Mouse (Mus musculus) gastrocnemius, adult 2 months (tissue): ENCODE measurements around the gene Nptx1. TPM values are rescaled to one million over a fixed set of nuclear protein-coding genes. Genes with fewer than 3 reads are reported as not detected.
A peak's percentile ranks its signal among the peaks of the same experiment; 100 is the strongest.

Experiments used
- DNase-seq: peaks from one replicate; pipeline ENCODE4 v3.0.0; 2022
- H3K27ac ChIP-seq: fragments of 200-600 bp; 2 replicates; pipeline ENCODE4 v1.8.1; 2022; ENCODE audit warnings: mild to moderate bottlenecking
- H3K4me3 ChIP-seq: fragments of 200-600 bp; 2 replicates; pipeline ENCODE4 v1.8.1; 2022; ENCODE audit warnings: mild to moderate bottlenecking, moderate library complexity
- CTCF ChIP-seq: fragments of 200-600 bp; IDR thresholded peaks from 2 replicates; pipeline ENCODE4 v1.8.1; 2022; ENCODE audit warnings: antibody characterized with exemption, mild to moderate bottlenecking, moderate library complexity
- intact Hi-C: fragments of 180-260 bp; cut with DNase I; formaldehyde crosslinking; loops from one replicate; pipeline ENCODE4 v1.15.1; 2025
- total RNA-seq, 2 experiments: library from RNA; stranded (reverse); gene quantifications; 2 replicates each; pipeline ENCODE4 v1.2.3; 2021

Gene Nptx1
- total RNA-seq, 2 experiments from 2014 or later, result not detected

- TF ChIP-seq CTCF, result no peak
- intact Hi-C loops, result no loop called here
- no peak overlapping the region for H3K27ac ChIP-seq
- no peak overlapping the region for H3K4me3 ChIP-seq
- no peak for DNase-seq
Observed at GRCm38 (mm10) chr11:119515823-119516676, 31.5 kb downstream of the Nptx1 start.

DNA sequence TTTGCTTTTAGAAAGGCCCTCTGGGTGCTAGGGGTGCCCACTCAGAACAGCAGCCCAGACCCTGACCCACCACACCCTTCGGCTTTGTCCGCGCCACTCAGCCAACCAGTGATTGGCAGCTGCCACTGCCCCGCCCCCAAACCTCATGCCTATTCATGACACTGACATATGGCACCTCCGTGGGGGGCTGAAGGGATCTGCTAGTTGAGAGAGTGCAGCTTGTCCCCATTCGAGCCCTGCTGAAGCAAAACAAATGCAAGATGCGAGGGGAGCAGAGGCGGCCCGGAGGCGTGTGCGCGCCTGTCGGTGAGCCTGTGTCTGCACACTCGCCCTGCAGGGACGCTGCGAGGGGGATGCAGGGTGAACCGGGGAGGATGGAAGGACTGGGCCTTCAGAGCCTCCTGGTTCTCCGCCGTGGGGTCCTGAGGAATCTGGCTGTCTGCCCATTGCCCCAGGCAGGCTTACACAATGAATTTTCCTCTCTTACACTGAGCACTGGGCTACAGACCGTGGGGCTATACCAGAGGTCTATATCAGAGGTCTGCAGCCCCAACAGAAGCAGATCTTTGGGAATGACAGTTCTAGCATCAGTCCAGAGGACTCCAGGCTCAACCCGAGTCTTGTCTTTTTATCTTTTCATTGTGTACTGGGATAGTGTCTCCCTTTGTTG lies 32.5 kb downstream of the Nptx1 start:
- no peak for TF ChIP-seq CTCF
- no peak for DNase-seq
- Histone ChIP-seq H3K27ac (no peak overlapping the region), H3K4me3 (no peak overlapping the region)
- intact Hi-C loops, result no loop called here

- no peak overlapping the region for H3K4me3 ChIP-seq
- intact Hi-C loops, result no loop called here
- no peak overlapping the region for H3K27ac ChIP-seq
- TF ChIP-seq CTCF, result no peak
- DNase-seq, result no peak
Observed at GRCm38 (mm10) chr11:119514108-119514860, 33.3 kb downstream of the Nptx1 start.

DNA sequence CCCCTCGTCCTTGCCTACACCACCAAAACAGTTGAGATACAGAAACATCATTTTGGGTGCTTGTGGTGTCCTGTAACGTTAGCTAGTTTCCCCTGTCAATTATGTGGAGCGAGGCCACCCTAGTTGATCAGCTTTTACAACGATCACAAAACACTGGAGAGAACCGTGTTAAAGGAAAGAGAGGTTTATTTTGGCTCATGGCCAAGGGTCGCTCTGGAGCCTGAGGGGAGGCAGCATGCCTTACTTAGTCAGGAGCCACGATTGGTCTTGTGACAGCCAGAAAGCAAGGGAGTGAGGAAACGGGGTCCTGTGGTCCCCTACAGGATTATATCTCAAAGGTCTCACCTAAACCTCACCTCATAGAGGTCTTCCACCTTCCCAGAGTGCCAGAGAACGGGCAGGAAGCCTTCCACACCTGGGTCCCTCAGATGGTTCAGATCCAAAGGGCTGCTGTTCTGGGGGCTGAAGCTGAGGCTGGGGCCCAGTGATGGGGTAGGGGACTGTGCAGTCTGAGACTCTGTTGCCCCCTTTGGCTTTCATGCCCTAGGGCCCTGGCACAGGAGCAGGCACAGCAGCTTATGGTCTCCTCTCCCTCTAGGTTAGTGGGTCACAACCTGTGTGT lies 34.4 kb downstream of the Nptx1 start:
- intact Hi-C loops, result no loop called here
- no peak for TF ChIP-seq CTCF
- no peak for DNase-seq
- Histone ChIP-seq H3K4me3 (no peak overlapping the region), H3K27ac (no peak overlapping the region)

DNA sequence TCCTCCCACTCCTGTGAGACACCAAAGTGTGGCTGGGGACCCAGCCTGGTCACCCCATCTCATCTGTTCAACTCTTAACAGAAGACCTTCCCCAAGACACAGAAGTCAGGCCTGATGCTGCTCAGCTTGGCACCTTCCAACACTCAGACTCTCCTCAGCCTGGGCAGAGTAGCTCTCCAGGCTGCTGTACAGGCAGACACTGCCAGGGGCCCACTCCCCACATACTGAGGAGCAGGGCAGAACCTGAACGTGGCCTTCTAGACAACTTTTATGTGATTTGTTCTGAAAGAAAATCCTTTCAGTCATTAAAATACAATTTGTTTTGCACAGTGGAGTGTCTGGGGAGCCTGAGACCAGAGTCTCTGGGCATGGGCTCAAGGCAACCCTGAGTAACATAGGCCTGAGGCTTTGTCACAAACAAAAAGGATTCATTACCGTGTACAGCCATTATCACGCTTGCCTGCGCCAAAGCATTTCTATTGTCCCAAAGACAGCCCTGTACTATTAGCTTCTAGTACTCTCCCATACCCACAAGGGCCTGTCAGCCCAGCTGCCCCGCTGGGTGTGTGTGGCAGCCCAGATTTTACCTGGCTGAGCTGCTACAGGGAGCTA lies 38.3 kb downstream of the Nptx1 start:
- intact Hi-C loops, result no loop called here
- DNase-seq, result no peak
- H3K4me3 ChIP-seq, result no peak overlapping the region
- no peak overlapping the region for H3K27ac ChIP-seq
- TF ChIP-seq CTCF, result no peak

DNA sequence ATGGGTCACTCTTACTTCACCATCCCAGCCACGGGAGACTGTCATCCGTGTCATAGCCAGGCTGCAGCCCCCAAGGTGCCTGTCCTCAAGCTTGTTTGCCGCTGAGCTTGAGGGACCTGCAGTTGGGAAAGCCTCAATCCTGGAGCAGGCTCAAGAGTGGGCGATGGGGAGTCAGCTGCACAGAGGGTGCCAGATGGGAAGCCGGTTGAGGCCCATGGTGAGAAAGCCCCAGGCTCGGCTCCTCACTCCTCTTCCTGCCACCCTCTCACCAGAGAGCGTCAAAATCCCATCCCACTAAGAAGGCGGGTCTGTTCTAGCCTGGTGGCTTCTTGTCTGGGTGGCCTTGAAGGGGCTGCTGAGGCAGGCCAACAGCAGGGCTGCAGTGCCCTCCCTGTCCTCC lies 39.8 kb downstream of the Nptx1 start:
- intact Hi-C loops, result no loop called here
- no peak for TF ChIP-seq CTCF
- H3K27ac ChIP-seq, result no peak overlapping the region
- no peak for DNase-seq
- no peak overlapping the region for H3K4me3 ChIP-seq

- intact Hi-C loops, result no loop called here
- Histone ChIP-seq H3K27ac (no peak overlapping the region), H3K4me3 (no peak overlapping the region)
- DNase-seq, result no peak
- no peak for TF ChIP-seq CTCF
Observed at GRCm38 (mm10) chr11:119506386-119506785, 41.2 kb downstream of the Nptx1 start.

- Histone ChIP-seq H3K27ac (no peak overlapping the region), H3K4me3 (no peak overlapping the region)
- intact Hi-C loops, result loop anchor here (1.0 to 5.0 kb wide), 4 partner anchors 99 to 402 kb away; partner anchors contain the start of gene Rptor
- TF ChIP-seq CTCF, result peak; percentile 100
- DNase-seq, result peak; percentile 77
Observed at GRCm38 (mm10) chr11:119503675-119504074, 43.9 kb downstream of the Nptx1 start.

DNA sequence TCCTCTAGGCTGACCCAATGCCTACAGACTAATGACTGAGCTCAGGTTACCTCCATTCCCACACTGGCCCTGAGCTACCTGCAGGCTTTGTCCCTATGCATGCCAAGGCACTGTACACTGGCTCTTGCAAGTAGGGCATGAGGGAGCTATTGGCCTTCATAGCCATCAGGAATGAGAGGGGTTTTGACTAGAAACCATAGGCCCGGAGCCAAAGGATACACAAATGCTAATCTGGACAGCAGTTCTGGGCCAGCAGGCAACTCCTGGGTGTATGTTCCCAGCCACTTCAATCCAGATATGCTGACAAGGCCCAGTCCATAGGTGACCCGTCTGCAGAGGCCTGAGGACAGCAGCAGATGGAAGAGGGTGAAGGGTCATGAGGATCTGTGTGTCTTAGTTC lies 47.5 kb downstream of the Nptx1 start:
- DNase-seq, result no peak
- intact Hi-C loops, result loop anchor here (5.0 kb wide), 3 partner anchors 102 to 282 kb away; partner anchors contain the start of gene Rptor
- no peak overlapping the region for H3K27ac ChIP-seq

DNA sequence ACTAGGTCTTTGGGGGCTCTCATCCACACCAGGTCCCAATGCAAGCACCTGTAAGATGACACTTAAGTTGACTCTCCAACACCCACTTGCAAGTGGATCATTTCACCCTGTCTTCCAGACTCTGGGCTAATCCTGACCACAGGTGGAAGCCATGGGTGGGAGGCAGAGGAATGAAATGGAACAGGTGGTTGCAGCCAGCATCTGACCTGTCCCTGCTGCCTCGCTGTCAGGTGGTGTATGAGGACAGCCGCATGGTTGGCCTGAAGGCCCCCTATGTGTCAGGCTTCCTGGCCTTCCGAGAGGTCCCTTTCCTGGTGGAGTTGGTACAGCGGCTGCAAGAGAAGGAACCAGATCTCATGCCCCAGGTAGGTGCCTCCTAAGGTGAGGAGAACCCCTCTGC lies 48.3 kb downstream of the Nptx1 start:
- TF ChIP-seq CTCF, result no peak
- no peak for DNase-seq

More for the DNA sequence above, 47.5 kb downstream of the Nptx1 start:
- no peak for TF ChIP-seq CTCF
- no peak overlapping the region for H3K4me3 ChIP-seq

GRCm38 (mm10) chr11:119497451-119497850 lies 50.1 kb downstream of the Nptx1 start:
- no peak for DNase-seq
- no peak for TF ChIP-seq CTCF
- H3K27ac ChIP-seq, result no peak overlapping the region
- intact Hi-C loops, result no loop called here
- H3K4me3 ChIP-seq, result no peak overlapping the region

More for the DNA sequence above, 48.3 kb downstream of the Nptx1 start:
- intact Hi-C loops, result no loop called here
- H3K27ac ChIP-seq, result no peak overlapping the region
- H3K4me3 ChIP-seq, result no peak overlapping the region

GRCm38 (mm10) chr11:119496147-119496546 lies 51.4 kb downstream of the Nptx1 start:
- Histone ChIP-seq H3K27ac (no peak overlapping the region), H3K4me3 (no peak overlapping the region)
- no peak for TF ChIP-seq CTCF
- intact Hi-C loops, result no loop called here
- DNase-seq, result no peak
